Mouse (Mus musculus): Measurements from ENCODE around the gene Gm266. TPM values are rescaled to one million over a fixed set of nuclear protein-coding genes. Genes with fewer than 3 reads are reported as not detected.
A peak's percentile ranks its signal among the peaks of the same experiment; 100 is the strongest.
"Not testable (repeated sequence)": the region's sequence is repeated elsewhere in the genome, so short reads cannot be mapped to it uniquely, and the experiment has no call there.

Gm266 gene
- polyA plus RNA-seq, 1 experiment from 2014 or later = 2.3 TPM

DNA sequence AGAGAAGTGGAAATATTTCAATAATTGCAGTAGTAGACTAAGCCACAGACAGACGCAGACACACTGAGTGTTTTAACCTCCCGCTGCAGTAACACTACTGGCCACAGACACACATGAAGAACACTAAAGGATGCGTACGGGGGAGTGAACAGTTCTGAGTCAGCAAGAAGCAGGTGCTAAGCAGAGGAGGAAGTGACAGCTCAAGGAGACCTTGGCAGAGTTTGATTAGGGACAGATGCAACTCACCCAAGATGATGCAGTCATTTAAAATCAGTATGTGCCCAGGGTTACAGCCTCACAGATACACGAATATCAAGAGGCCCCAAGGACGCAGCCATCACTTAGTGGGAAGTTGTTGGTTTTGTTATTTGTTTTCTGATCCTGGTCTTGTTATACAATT lies 31.2 kb upstream of the Gm266 start:
- ChIA-PET POLR2A (no interaction called here), CTCF (no interaction called here)
- H3K27me3 ChIP-seq = no peaks in the 10 kb centered on the region
- no peak for ATAC-seq
- TF ChIP-seq CTCF (IDR thresholded peaks at IDR 0.05) = no peak
- DNase-seq (ENCODE audit: low read depth, low spot score) = no peak
- in situ Hi-C loops (cut with MboI; ENCODE audit: low pct_unique_long_range_greater_than_20kb) = no loop called here

GRCm38 (mm10) chr12:111515920-111516319 lies 30.3 kb upstream of the Gm266 start:
- in situ Hi-C loops (cut with MboI; ENCODE audit: low pct_unique_long_range_greater_than_20kb) = no loop called here
- TF ChIP-seq CTCF (IDR thresholded peaks at IDR 0.05) = no peak
- CTCF ChIA-PET = interaction anchor here (0.7 kb wide), 1 partner anchor 18 kb away, joined by 3 read pairs; no protein-coding TSS in a partner anchor
- ATAC-seq (no peak), DNase-seq (ENCODE audit: low read depth, low spot score) (no peak)
- POLR2A ChIA-PET = no interaction called here
- H3K27me3 ChIP-seq = no peaks in the 10 kb centered on the region

GRCm38 (mm10) chr12:111514874-111515649 lies 29.4 kb upstream of the Gm266 start:
- ChIA-PET POLR2A (no interaction called here), CTCF (interaction anchor here (1.6 to 2.0 kb wide), 2 partner anchors 10 to 16 kb away, joined by 3 to 8 read pairs; no protein-coding TSS in a partner anchor)

DNA sequence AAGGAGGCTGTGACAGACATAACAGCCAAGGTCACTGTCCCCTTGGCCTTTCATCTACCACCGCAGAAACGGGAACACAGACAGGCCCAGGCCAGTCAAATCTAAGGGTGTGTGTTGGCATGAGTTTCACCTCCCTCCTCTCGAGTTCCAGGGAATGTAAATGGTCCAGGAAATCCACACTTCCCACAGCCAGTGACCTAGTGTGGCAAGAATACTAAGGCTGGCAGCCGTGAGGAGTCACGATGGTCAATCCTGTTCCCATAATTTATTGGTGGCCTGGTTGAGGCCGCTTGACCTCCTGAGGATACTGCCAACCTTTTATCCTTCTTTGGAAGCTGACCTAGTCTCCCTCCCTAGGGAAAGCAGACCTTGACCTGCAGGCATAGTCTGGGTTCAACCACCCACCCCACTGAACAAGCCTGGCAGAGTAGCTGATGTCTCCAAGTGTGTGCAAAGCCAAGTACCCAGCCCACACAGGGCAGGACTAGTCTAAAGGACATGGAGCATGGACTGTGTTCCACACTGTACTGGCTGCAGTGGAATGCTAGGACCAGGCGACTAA lies 28.7 kb upstream of the Gm266 start:
- in situ Hi-C loops (cut with MboI; ENCODE audit: low pct_unique_long_range_greater_than_20kb) = no loop called here
- TF ChIP-seq CTCF (IDR thresholded peaks at IDR 0.05) = no peak
- DNase-seq (ENCODE audit: low read depth, low spot score) (no peak), ATAC-seq (no peak)
- POLR2A ChIA-PET = no interaction called here
- H3K27me3 ChIP-seq = no peaks in the 10 kb centered on the region
- CTCF ChIA-PET = interaction anchor here (1.6 to 2.0 kb wide), 2 partner anchors 9 to 17 kb away, joined by 3 to 8 read pairs; no protein-coding TSS in a partner anchor

More at GRCm38 (mm10) chr12:111514874-111515649, 29.4 kb upstream of the Gm266 start:
- in situ Hi-C loops (cut with MboI; ENCODE audit: low pct_unique_long_range_greater_than_20kb) = no loop called here
- no peak for TF ChIP-seq CTCF (IDR thresholded peaks at IDR 0.05)
- ATAC-seq (no peak), DNase-seq (ENCODE audit: low read depth, low spot score) (no peak)
- H3K27me3 ChIP-seq = no peaks in the 10 kb centered on the region

DNA sequence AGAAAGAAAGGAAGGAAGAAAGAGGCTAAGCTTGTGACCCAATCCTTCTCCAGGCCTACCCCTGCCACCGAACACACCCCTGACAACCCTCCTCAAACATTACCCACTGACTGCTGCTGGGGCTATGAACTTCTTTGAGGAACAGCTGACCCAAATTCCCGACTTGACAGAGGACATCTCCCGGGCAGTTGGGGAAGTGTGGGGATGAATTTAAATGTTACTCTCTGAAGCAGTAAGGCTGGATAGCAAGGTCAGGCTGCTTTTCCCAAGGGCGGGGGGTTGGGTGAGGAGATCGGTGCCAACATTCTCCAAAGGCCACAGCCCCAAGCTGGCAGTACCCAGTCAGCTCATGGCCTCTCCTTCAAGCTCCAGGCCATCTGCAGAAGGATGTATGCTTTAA lies 28.1 kb upstream of the Gm266 start:
- ChIA-PET POLR2A (no interaction called here), CTCF (interaction anchor here (1.6 to 2.0 kb wide), 2 partner anchors 9 to 17 kb away, joined by 3 to 8 read pairs; no protein-coding TSS in a partner anchor)
- ATAC-seq = no peak
- no peak for TF ChIP-seq CTCF (IDR thresholded peaks at IDR 0.05)
- H3K27me3 ChIP-seq = no peaks in the 10 kb centered on the region
- in situ Hi-C loops (cut with MboI; ENCODE audit: low pct_unique_long_range_greater_than_20kb) = no loop called here
- no peak for DNase-seq (ENCODE audit: low read depth, low spot score)

DNA sequence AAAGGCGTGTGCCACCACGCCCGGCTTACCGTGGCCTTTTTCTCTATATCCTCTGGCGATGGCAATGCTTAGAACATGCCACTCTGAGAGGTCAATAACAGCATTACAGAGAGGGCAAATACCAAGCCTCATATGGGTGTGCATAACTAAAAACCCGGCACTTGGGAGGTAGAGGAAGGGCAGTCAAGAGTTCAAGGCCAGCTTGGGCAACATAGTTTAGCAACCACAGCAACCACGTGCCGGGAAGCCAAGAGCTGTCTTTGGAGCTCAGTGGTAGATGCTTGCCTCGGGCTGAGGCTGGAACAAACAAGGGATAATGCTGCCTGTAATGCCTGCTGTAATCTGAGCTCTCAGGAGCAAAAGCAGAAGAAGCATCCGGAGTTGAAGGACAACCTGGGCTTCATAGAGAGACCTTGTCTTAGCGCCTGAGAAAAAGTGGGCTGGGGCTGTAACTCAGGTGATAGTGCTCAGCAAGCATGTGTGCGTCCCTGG lies 27.0 kb upstream of the Gm266 start:
- in situ Hi-C loops (cut with MboI; ENCODE audit: low pct_unique_long_range_greater_than_20kb) = no loop called here
- no peak for TF ChIP-seq CTCF (IDR thresholded peaks at IDR 0.05)
- no peaks in the 10 kb centered on the region for H3K27me3 ChIP-seq
- ATAC-seq = no peak
- no peak for DNase-seq (ENCODE audit: low read depth, low spot score)
- ChIA-PET POLR2A (interaction anchor here (0.6 kb wide), 1 partner anchor 1302 kb away, joined by 4 read pairs; no protein-coding TSS in a partner anchor), CTCF (interaction anchor here (2.0 kb wide), 1 partner anchor 7 kb away, joined by 8 read pairs; no protein-coding TSS in a partner anchor)

GRCm38 (mm10) chr12:111508438-111508837 lies 22.8 kb upstream of the Gm266 start:
- POLR2A ChIA-PET; DNase-seq (ENCODE audit: low read depth, low spot score); H3K27me3 ChIP-seq; ATAC-seq: not testable (repeated sequence)
- CTCF ChIA-PET = interaction anchor here (1.0 kb wide), 1 partner anchor 83 kb away, joined by 3 read pairs; no protein-coding TSS in a partner anchor
- in situ Hi-C loops (cut with MboI; ENCODE audit: low pct_unique_long_range_greater_than_20kb) = loop anchor here (5.0 to 10.0 kb wide), 3 partner anchors 91 to 1091 kb away; partner anchors contain the start of genes Amn and Exoc3l4

GRCm38 (mm10) chr12:111507962-111508361 lies 22.3 kb upstream of the Gm266 start:
- CTCF ChIA-PET = interaction anchor here (1.3 kb wide), 1 partner anchor 29 kb away, joined by 3 read pairs; no protein-coding TSS in a partner anchor
- no peaks in the 10 kb centered on the region for H3K27me3 ChIP-seq
- ATAC-seq = no peak
- DNase-seq (ENCODE audit: low read depth, low spot score) = no peak
- no peak for TF ChIP-seq CTCF (IDR thresholded peaks at IDR 0.05)
- in situ Hi-C loops (cut with MboI; ENCODE audit: low pct_unique_long_range_greater_than_20kb) = loop anchor here (5.0 to 10.0 kb wide), 3 partner anchors 91 to 1091 kb away; partner anchors contain the start of genes Amn and Exoc3l4
- POLR2A ChIA-PET = no interaction called here

- no peaks in the 10 kb centered on the region for H3K27me3 ChIP-seq
- no peak for TF ChIP-seq CTCF (IDR thresholded peaks at IDR 0.05)
- ChIA-PET POLR2A (no interaction called here), CTCF (interaction anchor here (1.2 to 3.5 kb wide), 3 partner anchors 19 to 84 kb away, joined by 3 to 49 read pairs (median 3); no protein-coding TSS in a partner anchor)
- ATAC-seq (no peak), DNase-seq (ENCODE audit: low read depth, low spot score) (no peak)
- in situ Hi-C loops (cut with MboI; ENCODE audit: low pct_unique_long_range_greater_than_20kb) = loop anchor here (5.0 to 10.0 kb wide), 3 partner anchors 90 to 1090 kb away; partner anchors contain the start of genes Amn and Exoc3l4
Observed at GRCm38 (mm10) chr12:111507001-111507400, 21.4 kb upstream of the Gm266 start.

GRCm38 (mm10) chr12:111504904-111505303 lies 19.3 kb upstream of the Gm266 start:
- peak; percentile 62 for DNase-seq (ENCODE audit: low read depth, low spot score)
- in situ Hi-C loops (cut with MboI; ENCODE audit: low pct_unique_long_range_greater_than_20kb) = loop anchor here (5.0 to 10.0 kb wide), 3 partner anchors 88 to 1088 kb away; partner anchors contain the start of genes Amn and Exoc3l4
- no peaks in the 10 kb centered on the region for H3K27me3 ChIP-seq
- ChIA-PET CTCF (interaction anchor here (0.7 to 3.5 kb wide), 13 partner anchors 9 to 245 kb away, joined by 3 to 49 read pairs (median 4); no protein-coding TSS in a partner anchor), POLR2A (interaction anchor here (1.0 kb wide), 1 partner anchor 32 kb away, joined by 3 read pairs; no protein-coding TSS in a partner anchor)
- peak; percentile 99 for TF ChIP-seq CTCF (IDR thresholded peaks at IDR 0.05)
- peak; percentile 62 for ATAC-seq

Data from Patski (cell line).